Mouse (Mus musculus) heart, adult 2 months (tissue): ENCODE results near the gene Desi2. TPM values are rescaled to one million over a fixed set of nuclear protein-coding genes. Genes with fewer than 3 reads are reported as not detected.
"Not testable (repeated sequence)": the region's sequence is repeated elsewhere in the genome, so short reads cannot be mapped to it uniquely, and the experiment has no call there.

Experiments used
- DNase-seq, 2 experiments: peaks; one replicate each; pipeline ENCODE4 v3.0.0; 2021
- H3K27ac ChIP-seq: fragments of 200-600 bp; 2 replicates; pipeline ENCODE4 v1.8.1; 2022
- H3K27me3 ChIP-seq: fragments of 200-500 bp; 2 replicates; pipeline ENCODE4 v1.6.1; 2012; ENCODE audit warnings: mild to moderate bottlenecking, low read length, inconsistent platforms, mixed read lengths; ENCODE audit not compliant: control insufficient read depth, insufficient read depth
- H3K36me3 ChIP-seq: fragments of 200-500 bp; 2 replicates; pipeline ENCODE4 v1.6.1; 2012; ENCODE audit warnings: low read length, inconsistent platforms; ENCODE audit not compliant: control insufficient read depth, insufficient read depth
- H3K4me1 ChIP-seq: fragments of 200-500 bp; 2 replicates; pipeline ENCODE4 v1.6.1; 2011; ENCODE audit warnings: low read length; ENCODE audit not compliant: control insufficient read depth, insufficient read depth
- H3K4me3 ChIP-seq: fragments of 200-600 bp; 2 replicates; pipeline ENCODE4 v1.8.1; 2022
- H3K79me2 ChIP-seq: fragments of 200-500 bp; replicated peaks from 2 replicates; pipeline ENCODE4 v1.6.1; 2012; ENCODE audit warnings: mild to moderate bottlenecking, inconsistent platforms, low read length, moderate library complexity, mixed read lengths; ENCODE audit not compliant: control insufficient read depth, insufficient read depth
- H3K9ac ChIP-seq: fragments of 200-500 bp; 2 replicates; pipeline ENCODE4 v1.6.1; 2012; ENCODE audit warnings: low read depth, mild to moderate bottlenecking, control low read depth, inconsistent platforms, low read length, mixed read lengths
- CTCF ChIP-seq: fragments of 200-600 bp; IDR thresholded peaks from 2 replicates; pipeline ENCODE4 v1.8.1; 2022; ENCODE audit warnings: antibody characterized with exemption, mild to moderate bottlenecking, moderate library complexity
- EP300 ChIP-seq: fragments of 200-500 bp; IDR thresholded peaks from 2 replicates; pipeline ENCODE4 v1.6.1; 2011; ENCODE audit warnings: low read depth, low read length, control low read depth; ENCODE audit not compliant: insufficient read depth
- POLR2A ChIP-seq: fragments of 200-500 bp; IDR thresholded peaks from 2 replicates; pipeline ENCODE4 v1.6.1; 2011; ENCODE audit warnings: mild to moderate bottlenecking, low read depth, low read length, control low read depth; ENCODE audit not compliant: insufficient read depth
- WGBS: fragments of 180-500 bp; shearing (Covaris S2); methylation state at CpG from one replicate; pipeline ENCODE4 v1.1.7; 2018; 5-methylcytosine and 5-hydroxymethylcytosine counted together
- intact Hi-C: fragments of 180-260 bp; cut with DNase I; formaldehyde crosslinking; loops from one replicate; pipeline ENCODE4 v1.15.1; 2025
- polyA plus RNA-seq: library from polyadenylated mRNA; depleted of rRNA; stranded (reverse); fragments of >200 nt; gene quantifications from 2 replicates; pipeline ENCODE4 v1.2.3, GENCODE M21; 2012; rRNA removed
- total RNA-seq, 2 experiments: library from RNA; stranded (reverse); gene quantifications; 2 replicates each; pipeline ENCODE4 v1.2.3; 2021

Desi2 gene
- total and polyA plus RNA-seq, 3 experiments: 7.2 to 18.1 (median 16.3) TPM

- no peaks in the 10 kb centered on the region for H3K4me1 ChIP-seq
- DNase-seq: no peak
- 59% methylated on average over 8 of the region's 8 CpGs for WGBS
- H3K27ac ChIP-seq: no peak overlapping the region
- no peaks in the 10 kb centered on the region for H3K36me3 ChIP-seq
- no peak overlapping the region for H3K9ac ChIP-seq
- no peak overlapping the region for H3K4me3 ChIP-seq
- H3K79me2 ChIP-seq: no peaks in the 10 kb centered on the region
- intact Hi-C loops: no loop called here
- H3K27me3 ChIP-seq: no peaks in the 10 kb centered on the region
- TF ChIP-seq CTCF: no peak
- TF ChIP-seq EP300: no peak
- TF ChIP-seq POLR2A: no peak
Observed at GRCm38 (mm10) chr1:178287601-178288176, 100.5 kb downstream of the Desi2 start.

DNA sequence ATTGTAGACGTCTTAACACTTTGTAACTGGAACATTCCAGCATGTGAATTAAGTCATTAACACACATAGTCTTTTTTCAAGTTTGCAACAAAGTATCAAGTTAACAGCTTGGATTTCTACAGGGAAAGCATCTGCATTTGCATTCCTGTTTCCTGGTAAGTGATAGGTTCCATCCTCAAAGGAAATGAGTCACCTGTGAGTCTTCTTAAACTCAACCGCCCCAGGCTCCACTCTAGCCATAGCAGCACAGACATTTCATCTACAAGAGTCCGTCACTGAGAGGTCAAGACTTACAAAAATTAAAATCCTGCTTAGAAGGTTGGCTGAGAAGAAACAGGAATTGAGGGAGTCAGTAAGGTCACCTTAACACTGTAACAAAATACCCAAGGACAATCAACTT is 104.5 kb downstream of the Desi2 start:
- TF ChIP-seq POLR2A (no peak), CTCF (no peak), EP300 (no peak)
- no peak overlapping the region for H3K4me3 ChIP-seq
- no peaks in the 10 kb centered on the region for H3K79me2 ChIP-seq
- no peaks in the 10 kb centered on the region for H3K36me3 ChIP-seq
- H3K27me3 ChIP-seq: no peaks in the 10 kb centered on the region
- no peak overlapping the region for H3K27ac ChIP-seq
- intact Hi-C loops: no loop called here
- 64% methylated on average over 3 of the region's 3 CpGs for WGBS
- no peak overlapping the region for H3K9ac ChIP-seq
- no peak for DNase-seq
- H3K4me1 ChIP-seq: no peaks in the 10 kb centered on the region

- no peaks in the 10 kb centered on the region for H3K36me3 ChIP-seq
- H3K27me3 ChIP-seq: no peaks in the 10 kb centered on the region
- intact Hi-C loops: no loop called here
- H3K4me1 ChIP-seq: no peaks in the 10 kb centered on the region
- WGBS: 95% methylated on average over 1 of the region's 1 CpGs
- H3K9ac ChIP-seq: no peak overlapping the region
- H3K79me2 ChIP-seq: no peaks in the 10 kb centered on the region
- DNase-seq: no peak
- H3K4me3 ChIP-seq: no peak overlapping the region
- TF ChIP-seq EP300 (no peak), POLR2A (no peak), CTCF (no peak)
- H3K27ac ChIP-seq: no peak overlapping the region
Observed at GRCm38 (mm10) chr1:178294051-178294450, 106.8 kb downstream of the Desi2 start.

GRCm38 (mm10) chr1:178301261-178301660 is 114.0 kb downstream of the Desi2 start:
- not testable (repeated sequence) for H3K4me3 ChIP-seq, H3K79me2 ChIP-seq, H3K9ac ChIP-seq, DNase-seq, H3K27me3 ChIP-seq, H3K36me3 ChIP-seq, H3K4me1 ChIP-seq, H3K27ac ChIP-seq
- intact Hi-C loops: loop anchor here (5.0 to 10.0 kb wide), 2 partner anchors 94 to 356 kb away; no protein-coding TSS in a partner anchor
- WGBS: 90% methylated on average over 2 of the region's 2 CpGs

DNA sequence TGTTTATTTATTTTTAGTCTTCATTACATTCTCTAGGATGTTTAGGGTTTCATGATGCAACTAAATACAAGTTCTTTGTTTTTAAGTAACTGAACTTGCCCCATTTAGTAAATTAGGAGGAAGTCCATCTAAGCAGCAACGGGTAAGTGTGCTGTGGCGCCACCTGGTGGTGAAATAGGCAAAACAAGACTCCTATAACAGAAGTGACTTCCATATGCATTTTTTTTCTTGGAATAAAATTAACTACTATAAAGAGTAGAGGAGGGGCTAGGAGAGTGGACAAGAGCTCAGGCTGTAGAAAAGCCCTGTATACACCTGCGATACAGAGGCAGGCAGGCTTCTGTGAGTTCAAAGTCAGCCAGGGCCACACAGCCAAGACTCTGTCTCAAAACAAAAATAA is 116.2 kb downstream of the Desi2 start:
- Histone ChIP-seq H3K27ac (no peak overlapping the region), H3K27me3 (no peaks in the 10 kb centered on the region), H3K4me1 (no peaks in the 10 kb centered on the region), H3K36me3 (no peaks in the 10 kb centered on the region), H3K4me3 (no peak overlapping the region), H3K9ac (no peak overlapping the region), H3K79me2 (no peaks in the 10 kb centered on the region)
- intact Hi-C loops: loop anchor here (1.0 to 10.0 kb wide), 3 partner anchors 96 to 359 kb away; no protein-coding TSS in a partner anchor
- 16% methylated on average over 3 of the region's 3 CpGs for WGBS
- DNase-seq: peak; percentile 62 to 77
- TF ChIP-seq EP300 (no peak), POLR2A (no peak), CTCF (peak; percentile 91)

Other genes starting within 250 kb of the Desi2 start
- under 1 TPM in 1 of 2 experiments, not detected in 1; 0.09 TPM for gene Catspere2, start 204.0 kb upstream of the Desi2 start, total RNA-seq
- 0.10 and 0.23 TPM in 2 replicates for gene Catspere2, start 204.0 kb upstream of the Desi2 start, polyA plus RNA-seq
- 100 to 1,000 TPM; 102 to 105 TPM for gene Cox20, start 131.7 kb downstream of the Desi2 start, total RNA-seq
- gene Cox20, start 131.7 kb downstream of the Desi2 start, polyA plus RNA-seq: 54.7 and 107 TPM in 2 replicates
- gene Hnrnpu, start 150.4 kb downstream of the Desi2 start, total RNA-seq: 100 to 1,000 TPM; 167 to 176 TPM
- 27.3 and 52.4 TPM in 2 replicates for gene Hnrnpu, start 150.4 kb downstream of the Desi2 start, polyA plus RNA-seq
- gene Efcab2, start 218.7 kb downstream of the Desi2 start, total RNA-seq: 100 to 1,000 TPM in 1 of 2 experiments, 10 to 100 TPM in 1; 94.1 to 112 TPM
- gene Efcab2, start 218.7 kb downstream of the Desi2 start, polyA plus RNA-seq: 11.4 and 32.0 TPM in 2 replicates